Mouse (Mus musculus): ENCODE results near the gene Gal3st2c.
"Not testable (repeated sequence)": the region's sequence is repeated elsewhere in the genome, so short reads cannot be mapped to it uniquely, and the experiment has no call there.

- TF ChIP-seq CTCF, POLR2A (IDR thresholded peaks at IDR 0.05; ENCODE audit: extremely low read depth, insufficient read depth, low read length): not testable (repeated sequence)
Measured at GRCm38 (mm10) chr1:93978287-93978686, 12.0 kb upstream of the Gal3st2c start.
